Mouse (Mus musculus) forelimb bud, embryonic 11.5 days (tissue): ENCODE measurements around the gene Syt13.

Experiments used
- DNase-seq: peaks from one replicate; pipeline ENCODE4 v3.0.0-alpha.2; 2012; ENCODE audit warnings: low read depth, low spot score

The Syt13 gene

GRCm38 (mm10) chr2:92914933-92915553, at the start of gene Syt13:
Gene Syt13, plus strand, starts transcription at chr2:92915098.
- no peak for DNase-seq

DNA sequence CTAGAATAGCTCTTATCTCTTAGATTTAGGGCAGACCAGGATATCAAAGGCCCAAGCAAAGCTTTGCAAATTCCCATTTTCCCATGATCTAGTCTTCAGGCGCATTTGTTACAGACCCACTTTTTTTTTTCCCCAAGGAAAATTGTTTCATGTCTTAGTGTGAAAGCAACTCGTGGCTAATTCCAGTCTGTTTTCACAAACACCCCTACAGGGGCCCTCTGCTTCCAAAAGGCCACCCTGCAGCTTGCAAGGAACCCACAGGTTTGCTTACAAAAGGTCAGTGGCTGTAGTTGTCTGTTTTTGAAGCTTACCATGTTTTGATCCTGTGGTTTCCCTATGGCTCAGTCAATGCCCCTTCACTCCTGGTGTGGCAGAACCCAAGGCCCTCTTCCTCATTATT, 48.3 kb upstream of the Syt13 start:
- no peak for DNase-seq

DNA sequence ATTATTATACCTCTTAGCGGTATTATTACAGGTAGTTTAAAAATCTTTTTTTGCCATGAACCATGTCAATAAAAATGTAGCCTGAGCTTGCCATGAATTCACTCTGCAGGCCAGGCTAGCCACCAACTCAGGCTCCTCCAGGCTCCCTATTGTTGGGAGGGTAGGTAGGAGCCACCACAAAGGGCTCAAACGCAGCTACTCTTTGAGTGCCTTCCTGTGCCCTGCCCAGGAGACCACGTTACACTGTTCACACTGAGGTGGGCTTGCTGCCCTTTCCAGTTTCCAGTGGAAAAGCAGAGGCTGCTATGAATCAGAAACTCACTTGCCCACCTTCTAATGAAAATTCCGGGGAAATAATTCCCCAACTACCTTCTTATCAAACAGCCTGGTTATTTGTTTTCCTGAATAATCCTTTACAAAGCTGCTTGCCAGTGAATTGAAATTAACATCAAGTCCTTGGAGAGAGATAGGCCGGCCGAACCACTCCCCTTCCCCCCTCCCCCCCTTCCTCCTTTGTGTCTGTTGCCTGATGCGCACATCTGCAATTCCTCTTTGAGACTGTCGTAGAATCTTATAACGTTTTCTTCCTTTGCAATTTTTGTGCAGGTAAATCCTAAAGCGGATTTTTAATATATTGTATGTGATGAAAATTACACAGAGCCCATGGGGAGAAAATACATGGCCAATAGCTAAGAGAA, 44.6 kb upstream of the Syt13 start:
- no peak for DNase-seq

DNA sequence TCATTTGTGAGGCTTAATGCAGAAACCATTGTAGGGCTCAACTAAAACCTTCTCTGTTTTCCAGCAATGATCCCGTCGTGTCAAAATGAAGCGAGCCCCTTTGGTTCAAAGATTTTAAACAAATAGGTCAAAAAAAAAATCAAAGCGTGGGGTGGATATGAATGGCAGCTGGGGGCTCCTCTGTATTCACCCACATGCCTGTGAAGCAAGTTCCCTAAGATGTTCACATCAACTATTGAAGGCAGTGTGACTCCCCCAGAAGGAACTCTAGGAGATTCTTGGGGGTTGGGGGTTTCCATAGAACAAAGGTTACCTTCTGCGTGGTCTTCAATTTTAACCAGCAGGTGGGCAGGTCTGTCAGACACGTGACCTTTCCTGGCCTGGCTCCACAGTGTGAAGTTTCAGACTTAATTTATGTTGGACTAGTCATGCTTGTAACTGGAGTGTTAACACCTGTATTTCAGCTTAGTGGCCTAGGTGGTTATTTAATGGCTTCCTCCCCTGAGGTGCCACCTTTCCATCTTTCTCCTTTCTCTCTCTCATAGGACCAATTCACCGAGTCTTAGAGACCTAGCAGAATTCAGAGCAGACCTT, 43.7 kb upstream of the Syt13 start:
- peak; percentile 48 for DNase-seq

DNA sequence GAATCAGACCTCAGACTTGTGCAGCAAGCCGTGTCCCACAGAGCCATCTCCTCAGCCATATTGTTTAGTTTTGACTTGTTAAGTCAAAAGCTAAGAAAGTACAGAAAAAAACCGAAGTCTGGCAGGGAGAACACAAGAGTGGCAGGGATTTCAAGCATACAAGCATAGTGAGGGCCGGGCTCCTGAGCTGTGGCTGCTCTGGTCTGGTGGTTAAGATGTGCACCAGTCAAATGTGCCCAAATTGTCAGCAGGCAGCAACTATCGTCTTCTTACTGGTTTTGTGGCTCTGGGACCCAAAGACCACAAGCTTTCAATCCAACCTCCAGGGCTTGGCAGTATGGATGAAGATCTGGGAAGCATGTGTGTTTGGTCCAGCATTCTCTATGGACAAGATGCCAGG, 42.2 kb upstream of the Syt13 start:
- DNase-seq = no peak

- no peak for DNase-seq
Measured at GRCm38 (mm10) chr2:92874592-92874991, 40.3 kb upstream of the Syt13 start.

DNA sequence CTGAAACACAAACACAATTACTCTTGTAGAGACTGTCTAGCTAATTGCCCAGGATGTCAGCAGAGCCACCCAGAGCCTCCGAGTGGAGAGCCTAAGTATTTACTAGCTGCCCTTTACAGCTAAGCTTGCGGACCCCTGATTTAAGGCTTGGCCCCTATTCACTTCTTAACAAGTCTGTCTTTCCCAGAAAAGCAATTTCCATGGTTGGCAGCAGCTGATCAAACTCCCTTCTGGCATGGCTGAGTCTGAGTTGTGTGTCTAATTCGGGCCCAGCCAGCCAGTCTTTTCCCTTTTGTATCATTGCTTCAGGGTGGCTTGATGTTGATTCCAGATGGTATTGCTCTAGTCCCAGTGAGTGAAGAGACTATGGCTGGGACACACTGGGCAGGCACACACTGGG, 37.4 kb upstream of the Syt13 start:
- no peak for DNase-seq

DNA sequence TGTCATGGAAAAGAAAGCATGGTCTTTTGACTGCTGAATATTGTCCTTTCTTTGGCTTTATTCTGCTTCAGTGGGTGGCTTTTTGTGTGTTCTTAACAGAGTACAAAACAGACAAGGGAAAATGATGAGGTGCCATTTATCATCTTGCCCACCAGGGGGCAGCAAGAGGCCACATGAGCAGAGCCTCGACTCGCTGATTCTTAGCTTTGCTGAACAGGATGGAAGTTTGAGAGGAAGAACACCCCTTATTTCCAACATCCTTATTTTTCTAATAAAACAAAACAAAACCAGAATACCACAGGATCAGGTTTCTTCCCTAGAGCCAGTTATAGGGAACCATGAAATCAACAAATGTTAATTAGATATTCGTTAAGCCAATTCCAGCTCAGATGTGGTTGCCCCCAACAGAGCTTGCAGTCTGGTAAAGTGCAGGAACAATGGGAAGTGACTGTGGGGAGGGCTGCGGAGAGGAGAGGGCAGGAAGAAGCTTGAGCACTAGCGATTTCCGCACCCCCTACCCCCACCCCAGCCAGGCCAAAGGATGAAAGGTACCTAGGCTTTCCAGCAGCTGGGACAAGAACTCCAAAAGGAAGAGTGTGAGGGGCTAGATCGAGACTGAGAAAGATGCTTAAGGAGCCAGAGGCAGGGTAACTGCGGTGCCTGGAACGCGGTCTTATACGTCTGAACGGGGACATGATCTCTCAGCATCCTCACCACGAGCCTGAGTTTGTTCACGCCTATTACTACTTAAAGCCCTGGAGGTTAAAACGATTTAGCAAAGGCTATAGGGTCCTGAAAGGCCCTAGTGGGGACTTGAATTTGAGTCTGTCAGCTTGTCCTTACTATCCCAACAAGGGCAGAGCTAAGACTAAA, 31.6 kb upstream of the Syt13 start:
- peak; percentile 77 for DNase-seq

GRCm38 (mm10) chr2:92883912-92884243, 31.0 kb upstream of the Syt13 start:
- no peak for DNase-seq

GRCm38 (mm10) chr2:92884976-92885375, 29.9 kb upstream of the Syt13 start:
- DNase-seq = no peak

DNA sequence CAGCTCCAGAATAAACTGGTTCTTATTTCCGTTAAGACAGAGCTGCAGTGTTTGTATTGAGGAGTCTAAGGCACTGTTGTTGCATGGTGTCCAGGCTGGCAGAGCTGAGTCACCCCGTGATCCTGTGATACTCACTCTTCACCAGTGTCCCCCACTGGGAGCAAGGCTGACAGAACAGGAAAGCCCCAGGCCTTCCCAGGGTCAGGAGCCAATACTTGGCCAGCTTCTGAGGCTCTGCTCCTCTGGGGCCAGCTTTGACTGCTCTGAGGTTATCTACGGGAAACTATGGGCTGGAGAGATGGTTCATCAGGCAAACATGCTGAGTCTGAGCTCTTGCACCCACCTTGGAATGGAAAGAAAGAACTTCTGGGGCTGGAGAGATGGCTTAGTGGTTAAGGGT, 28.0 kb upstream of the Syt13 start:
- DNase-seq = no peak

DNA sequence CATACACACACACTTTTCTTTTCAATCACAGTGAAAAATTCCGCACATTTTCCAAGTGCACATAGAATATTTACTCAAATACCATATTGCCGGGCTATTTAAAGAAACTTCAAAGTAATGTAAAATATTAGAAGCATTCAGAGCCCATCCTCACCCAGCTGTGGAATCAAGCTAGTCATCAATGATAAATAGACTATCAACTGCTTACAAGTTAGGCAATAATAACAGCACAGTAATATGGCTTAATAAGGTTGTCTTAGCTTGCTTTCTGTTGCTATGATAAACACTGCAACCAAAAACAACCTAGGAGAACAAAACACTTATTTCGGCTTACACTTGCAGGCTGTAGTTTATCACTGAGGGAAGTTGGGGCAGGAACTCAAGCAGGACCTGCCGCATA, 22.4 kb upstream of the Syt13 start:
- no peak for DNase-seq

DNA sequence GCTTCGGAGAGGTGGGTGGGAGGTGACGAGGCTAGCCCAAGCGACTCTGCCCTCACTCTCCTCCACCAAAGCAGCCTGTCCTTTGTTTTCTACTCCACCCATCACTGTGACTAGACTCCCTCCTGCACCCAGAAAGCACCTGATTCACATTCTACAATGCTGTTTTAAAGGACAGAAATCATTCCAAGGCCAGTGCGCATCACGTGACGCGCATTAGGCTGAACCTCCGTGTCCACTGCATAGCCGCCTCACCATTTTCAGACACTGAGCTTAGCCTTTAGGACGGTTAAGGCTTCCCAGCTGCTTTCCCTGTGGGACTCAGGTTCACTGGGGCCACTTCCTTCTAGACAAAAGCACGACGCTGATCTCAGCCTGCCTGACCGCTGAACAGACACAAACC, 11.2 kb upstream of the Syt13 start:
- DNase-seq = no peak

- peak; percentile 78 for DNase-seq
Measured at GRCm38 (mm10) chr2:92904307-92904859, 10.5 kb upstream of the Syt13 start.

GRCm38 (mm10) chr2:92910371-92910770, 4.5 kb upstream of the Syt13 start:
- DNase-seq = no peak

GRCm38 (mm10) chr2:92912312-92912711, 2.6 kb upstream of the Syt13 start:
- DNase-seq = no peak

GRCm38 (mm10) chr2:92913295-92913694, 1.6 kb upstream of the Syt13 start:
- no peak for DNase-seq

- no peak for DNase-seq
Measured at GRCm38 (mm10) chr2:92915659-92916631, 1.0 kb downstream of the Syt13 start.

GRCm38 (mm10) chr2:92917405-92918142, 2.7 kb downstream of the Syt13 start:
- peak; percentile 49 for DNase-seq

DNA sequence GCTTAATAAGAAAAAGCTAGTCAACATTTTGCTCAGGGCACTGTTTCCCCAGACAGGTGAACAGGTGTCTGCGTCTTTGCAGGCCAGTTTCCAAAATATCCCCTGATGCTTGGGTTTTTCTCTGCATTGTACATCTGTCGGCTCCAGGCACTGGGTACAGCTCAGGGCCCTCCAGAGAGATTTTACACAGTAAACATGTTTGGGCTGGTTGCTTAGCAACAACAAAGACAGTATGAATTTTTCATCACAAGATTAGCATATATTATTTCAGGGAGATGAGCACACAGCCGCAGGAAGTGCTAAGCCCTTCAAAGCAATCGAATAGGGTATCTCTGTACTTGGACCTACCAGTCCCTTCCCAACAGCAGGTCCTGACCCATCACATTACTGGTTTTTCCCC, 5.8 kb downstream of the Syt13 start:
- DNase-seq = no peak
